Mouse (Mus musculus) heart, adult 2 months (tissue): ENCODE measurements around the gene Trim33.

Experiments used
- CTCF ChIP-seq: fragments of 200-600 bp; IDR thresholded peaks from 2 replicates; pipeline ENCODE4 v1.8.1; 2022; ENCODE audit warnings: antibody characterized with exemption, mild to moderate bottlenecking, moderate library complexity
- EP300 ChIP-seq: fragments of 200-500 bp; IDR thresholded peaks from 2 replicates; pipeline ENCODE4 v1.6.1; 2011; ENCODE audit warnings: low read depth, low read length, control low read depth; ENCODE audit not compliant: insufficient read depth
- POLR2A ChIP-seq: fragments of 200-500 bp; IDR thresholded peaks from 2 replicates; pipeline ENCODE4 v1.6.1; 2011; ENCODE audit warnings: mild to moderate bottlenecking, low read depth, low read length, control low read depth; ENCODE audit not compliant: insufficient read depth

DNA sequence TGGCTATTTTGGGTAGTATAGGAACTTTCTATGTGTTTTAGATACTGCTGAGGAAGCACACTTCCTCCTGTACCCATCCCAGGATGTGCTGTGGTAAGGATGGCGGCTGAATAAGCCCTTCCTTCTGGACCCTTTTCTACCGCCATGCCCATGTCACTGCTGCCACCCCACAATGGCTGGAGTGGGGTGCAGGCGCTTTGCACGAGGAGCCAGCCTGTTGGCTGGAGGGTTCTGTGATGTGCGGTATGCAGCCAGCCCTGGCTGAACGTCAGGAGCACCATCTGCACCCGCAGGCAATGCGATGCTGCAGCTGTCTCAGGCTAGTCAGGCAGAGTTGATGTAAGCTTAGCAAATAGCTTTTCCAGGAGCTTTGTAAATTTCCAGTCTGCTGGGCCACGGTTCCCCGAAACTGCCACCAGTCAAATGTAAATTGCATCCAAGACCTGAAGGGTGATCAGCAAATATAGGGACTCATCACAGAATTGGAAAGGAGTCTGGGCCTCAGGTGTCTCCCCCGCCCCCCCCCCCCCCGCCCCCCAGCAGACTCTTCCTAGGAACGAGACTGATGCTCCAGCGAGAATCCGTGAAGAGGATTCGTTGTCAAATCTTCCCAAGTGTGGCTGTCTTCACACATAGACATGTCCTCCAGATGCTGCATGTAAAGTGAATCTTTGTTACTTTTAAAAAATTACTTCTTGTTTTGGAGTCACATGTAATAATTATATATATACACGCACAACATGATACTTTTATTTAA lies 122.4 kb downstream of the Trim33 start:
- no peak for TF ChIP-seq POLR2A
- no peak for TF ChIP-seq CTCF
- no peak for TF ChIP-seq EP300
